Mouse (Mus musculus) embryo, embryonic 11.5 days (tissue): ENCODE data around the gene Fbxw18.
"Not testable (repeated sequence)": the region's sequence is repeated elsewhere in the genome, so short reads cannot be mapped to it uniquely, and the experiment has no call there.

ENCODE experiments used
- DNase-seq: peaks from one replicate; pipeline ENCODE4 v3.0.0-alpha.2; 2012; ENCODE audit warnings: low read depth, low spot score

Fbxw18 gene

GRCm38 (mm10) chr9:109702600-109702999 lies at the start of gene Fbxw18:
Gene Fbxw18 (minus strand): TSS chr9:109702700.
- DNase-seq, result not testable (repeated sequence)

- not testable (repeated sequence) for DNase-seq
Measured at GRCm38 (mm10) chr9:109745989-109746388, 43.5 kb upstream of the Fbxw18 start, which contains the start of gene Fbxw26. Gene Fbxw26 (minus strand): TSS chr9:109746089.

DNA sequence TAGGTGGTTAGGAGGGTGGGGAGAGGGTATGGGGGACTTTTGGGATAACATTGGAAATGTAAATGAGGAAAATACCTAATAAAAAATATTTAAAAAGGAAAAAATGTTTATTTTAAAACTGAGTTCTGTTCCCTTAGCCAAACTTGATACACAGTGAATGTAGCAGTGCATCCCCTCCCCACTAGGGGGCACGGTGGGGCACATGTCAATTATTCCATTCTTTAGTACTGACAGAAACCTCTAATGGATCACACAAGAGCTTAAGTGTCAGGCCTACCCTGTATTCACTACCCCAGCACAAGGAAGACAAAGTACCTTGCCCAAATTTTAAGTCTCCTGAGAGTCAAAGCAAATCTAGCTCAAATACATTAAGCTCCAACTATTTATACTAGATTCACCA lies 17.2 kb downstream of the Fbxw18 start:
- DNase-seq, result peak; percentile 5

- DNase-seq, result not testable (repeated sequence)
Measured at GRCm38 (mm10) chr9:109664552-109664951, 37.9 kb downstream of the Fbxw18 start, which contains the start of gene Fbxw25. Gene Fbxw25 (minus strand): TSS chr9:109664652.
